Mouse (Mus musculus): ENCODE data around the gene Magoh. TPM values are rescaled to one million over a fixed set of nuclear protein-coding genes. Genes with fewer than 3 reads are reported as not detected.
A peak's percentile ranks its signal among the peaks of the same experiment; 100 is the strongest.

The Magoh gene
- polyA plus RNA-seq, 1 experiment, result 77.1 TPM

- Histone ChIP-seq H3K27ac (replicated peaks; ENCODE audit: low read depth, low read length) (no peak overlapping the region), H3K4me3 (ENCODE audit: insufficient read depth, low read depth, low read length) (no peak overlapping the region), H3K4me1 (ENCODE audit: control insufficient read depth, insufficient read depth, insufficient read length, low read length) (no peaks in the 10 kb centered on the region)
These were observed 25.7 kb upstream of the Magoh start for GRCm38 (mm10) chr4:107853836-107854235.

DNA sequence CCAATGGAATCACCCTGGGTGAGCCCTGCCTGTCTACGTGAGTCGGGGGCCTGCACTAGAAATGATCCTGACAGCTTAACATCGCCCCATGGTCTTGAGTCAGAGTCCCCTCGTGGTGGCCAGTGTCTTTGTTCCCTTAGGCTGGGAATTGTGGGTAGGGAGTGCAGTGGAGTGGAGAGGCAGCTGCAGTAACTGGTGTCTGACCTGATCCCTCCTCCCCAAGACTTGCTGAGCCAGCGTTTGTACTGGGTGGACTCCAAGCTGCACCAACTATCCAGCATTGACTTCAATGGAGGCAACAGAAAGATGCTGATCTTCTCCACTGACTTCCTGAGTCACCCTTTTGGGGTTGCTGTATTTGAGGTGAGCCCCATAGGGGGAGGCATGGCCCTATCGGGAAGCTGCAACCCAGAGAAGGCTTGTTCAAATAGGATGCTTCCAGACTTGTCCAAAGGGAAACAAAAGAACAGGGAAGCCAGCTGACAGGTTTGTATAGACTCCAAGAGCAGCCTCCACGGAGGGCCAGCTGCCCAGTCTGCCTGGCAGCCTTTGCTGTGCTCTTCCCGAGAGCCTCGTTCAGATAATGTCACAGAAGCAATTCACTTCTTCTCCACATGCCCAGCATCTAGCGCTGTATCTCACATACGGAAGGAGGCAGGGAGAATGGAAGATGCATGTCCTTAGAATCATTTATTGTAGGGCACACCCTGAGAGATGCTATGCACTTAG lies 22.4 kb upstream of the Magoh start:
- Histone ChIP-seq H3K4me3 (ENCODE audit: insufficient read depth, low read depth, low read length) (no peak overlapping the region), H3K27ac (replicated peaks; ENCODE audit: low read depth, low read length) (no peak overlapping the region), H3K4me1 (ENCODE audit: control insufficient read depth, insufficient read depth, insufficient read length, low read length) (no peaks in the 10 kb centered on the region)

- no peak overlapping the region for H3K27ac ChIP-seq (replicated peaks; ENCODE audit: low read depth, low read length)
These were observed 20.6 kb upstream of the Magoh start for GRCm38 (mm10) chr4:107858995-107859394.

DNA sequence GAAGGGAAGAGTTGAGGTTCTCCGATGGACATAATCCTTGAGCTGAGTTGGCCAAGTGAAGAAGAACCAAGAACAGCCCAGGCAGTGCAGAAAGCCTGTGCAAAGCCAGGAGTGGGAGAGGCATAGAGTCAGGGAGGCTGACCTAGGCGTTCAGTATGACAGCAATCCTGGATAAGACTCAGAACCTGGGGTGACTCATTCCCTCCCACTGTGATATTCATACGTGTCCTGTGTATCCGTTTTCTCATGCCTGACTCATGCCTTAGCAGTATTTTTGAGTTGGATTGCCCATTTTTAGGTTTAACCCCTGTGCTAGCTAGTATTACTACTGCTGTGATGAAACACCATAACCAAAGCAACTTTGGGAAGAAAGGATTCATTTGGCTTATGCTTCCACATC lies 14.7 kb upstream of the Magoh start:
- no peak overlapping the region for H3K27ac ChIP-seq (replicated peaks; ENCODE audit: low read depth, low read length)
- H3K4me1 ChIP-seq (ENCODE audit: control insufficient read depth, insufficient read depth, insufficient read length, low read length), result no peaks in the 10 kb centered on the region
- H3K4me3 ChIP-seq (ENCODE audit: insufficient read depth, low read depth, low read length), result no peak overlapping the region

More at GRCm38 (mm10) chr4:107858995-107859394, 20.6 kb upstream of the Magoh start:
- H3K4me1 ChIP-seq (ENCODE audit: control insufficient read depth, insufficient read depth, insufficient read length, low read length), result no peaks in the 10 kb centered on the region
- H3K4me3 ChIP-seq (ENCODE audit: insufficient read depth, low read depth, low read length), result no peak overlapping the region

DNA sequence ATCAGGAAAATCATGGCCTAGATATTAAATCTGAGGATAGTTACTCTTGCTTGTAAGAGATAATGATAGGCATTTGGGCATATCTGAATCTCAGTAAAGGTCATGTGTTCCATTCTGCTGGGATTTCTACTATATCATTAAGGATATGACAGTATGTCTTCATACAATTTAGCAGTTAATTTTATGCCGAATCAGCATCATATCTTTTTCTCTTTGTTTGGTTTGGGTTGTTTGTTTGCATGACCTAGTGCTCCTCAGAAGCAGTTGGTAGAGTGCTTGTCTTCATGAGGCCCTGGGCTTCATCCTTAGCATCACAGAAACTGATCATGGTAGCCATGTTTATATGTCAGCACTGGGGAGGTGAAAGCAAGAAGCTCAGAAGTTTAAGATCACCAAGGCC lies 2.1 kb downstream of the Magoh start:
- no peak overlapping the region for H3K27ac ChIP-seq (replicated peaks; ENCODE audit: low read depth, low read length)

GRCm38 (mm10) chr4:107886371-107886770 lies 6.8 kb downstream of the Magoh start:
- no peak overlapping the region for H3K27ac ChIP-seq (replicated peaks; ENCODE audit: low read depth, low read length)
- H3K4me3 ChIP-seq (ENCODE audit: insufficient read depth, low read depth, low read length), result no peak overlapping the region
- H3K4me1 ChIP-seq (ENCODE audit: control insufficient read depth, insufficient read depth, insufficient read length, low read length), result no peaks in the 10 kb centered on the region

More for the DNA sequence above, 2.1 kb downstream of the Magoh start:
- Histone ChIP-seq H3K4me3 (ENCODE audit: insufficient read depth, low read depth, low read length) (no peak overlapping the region), H3K4me1 (ENCODE audit: control insufficient read depth, insufficient read depth, insufficient read length, low read length) (peaks cover 2% of the 10 kb centered on the region; the same call in 1 of the 2 replicates)

GRCm38 (mm10) chr4:107889385-107889730 lies 9.8 kb downstream of the Magoh start:
- peak overlapping the region; percentile 70 for H3K27ac ChIP-seq (replicated peaks; ENCODE audit: low read depth, low read length)
- peak overlapping the region; percentile 81 for H3K4me3 ChIP-seq (ENCODE audit: insufficient read depth, low read depth, low read length)
- H3K4me1 ChIP-seq (ENCODE audit: control insufficient read depth, insufficient read depth, insufficient read length, low read length), result no peaks in the 10 kb centered on the region

GRCm38 (mm10) chr4:107889731-107890432 lies 10.3 kb downstream of the Magoh start, which contains the start of gene 0610037L13Rik:
Gene 0610037L13Rik (plus strand): TSS chr4:107889813.
- Histone ChIP-seq H3K4me1 (ENCODE audit: control insufficient read depth, insufficient read depth, insufficient read length, low read length) (no peaks in the 10 kb centered on the region), H3K27ac (replicated peaks; ENCODE audit: low read depth, low read length) (peak within 1 kb of the TSS; percentile 89), H3K4me3 (ENCODE audit: insufficient read depth, low read depth, low read length) (peak within 1 kb of the TSS; percentile 81)

- Histone ChIP-seq H3K4me1 (ENCODE audit: control insufficient read depth, insufficient read depth, insufficient read length, low read length) (no peaks in the 10 kb centered on the region), H3K4me3 (ENCODE audit: insufficient read depth, low read depth, low read length) (no peak overlapping the region), H3K27ac (replicated peaks; ENCODE audit: low read depth, low read length) (no peak overlapping the region)
These were observed 13.1 kb downstream of the Magoh start for GRCm38 (mm10) chr4:107892663-107893062.

GRCm38 (mm10) chr4:107899211-107899927 lies 19.8 kb downstream of the Magoh start:
- H3K4me1 ChIP-seq (ENCODE audit: control insufficient read depth, insufficient read depth, insufficient read length, low read length), result no peaks in the 10 kb centered on the region
- H3K27ac ChIP-seq (replicated peaks; ENCODE audit: low read depth, low read length), result no peak overlapping the region; the same call in 1 of the 2 replicates
- H3K4me3 ChIP-seq (ENCODE audit: insufficient read depth, low read depth, low read length), result no peak overlapping the region

- no peak overlapping the region for H3K4me3 ChIP-seq (ENCODE audit: insufficient read depth, low read depth, low read length)
- peak overlapping the region; percentile 33; the same call in 1 of the 2 replicates for H3K27ac ChIP-seq (replicated peaks; ENCODE audit: low read depth, low read length)
- H3K4me1 ChIP-seq (ENCODE audit: control insufficient read depth, insufficient read depth, insufficient read length, low read length), result no peaks in the 10 kb centered on the region
These were observed 20.7 kb downstream of the Magoh start for GRCm38 (mm10) chr4:107900206-107900605.

- Histone ChIP-seq H3K4me1 (ENCODE audit: control insufficient read depth, insufficient read depth, insufficient read length, low read length) (no peaks in the 10 kb centered on the region), H3K4me3 (ENCODE audit: insufficient read depth, low read depth, low read length) (no peak overlapping the region), H3K27ac (replicated peaks; ENCODE audit: low read depth, low read length) (no peak overlapping the region)
These were observed 24.7 kb downstream of the Magoh start for GRCm38 (mm10) chr4:107904252-107904651.

- H3K4me3 ChIP-seq (ENCODE audit: insufficient read depth, low read depth, low read length), result no peak overlapping the region
- no peaks in the 10 kb centered on the region for H3K4me1 ChIP-seq (ENCODE audit: control insufficient read depth, insufficient read depth, insufficient read length, low read length)
- no peak overlapping the region for H3K27ac ChIP-seq (replicated peaks; ENCODE audit: low read depth, low read length)
These were observed 27.0 kb downstream of the Magoh start for GRCm38 (mm10) chr4:107906561-107906960.

DNA sequence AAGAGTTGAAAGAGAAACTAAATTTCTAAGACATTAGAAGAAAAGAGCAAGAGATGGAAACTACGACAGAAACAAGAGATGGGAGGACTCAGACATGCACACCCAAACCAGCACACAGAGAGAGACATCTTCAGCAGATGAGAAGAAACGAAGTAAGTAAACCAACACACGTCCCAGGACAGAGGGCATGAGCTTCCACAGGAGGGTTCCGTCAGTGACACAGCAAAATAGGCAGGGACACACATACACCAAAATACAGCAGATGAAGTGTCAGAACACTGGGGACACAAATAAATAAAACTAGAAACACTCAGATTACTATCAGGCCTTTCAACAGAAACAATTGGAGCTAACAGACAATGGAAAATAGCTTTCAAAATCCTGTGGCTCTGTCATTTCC lies 30.5 kb downstream of the Magoh start:
- no peaks in the 10 kb centered on the region for H3K4me1 ChIP-seq (ENCODE audit: control insufficient read depth, insufficient read depth, insufficient read length, low read length)
- no peak overlapping the region; the same call in 1 of the 2 replicates for H3K27ac ChIP-seq (replicated peaks; ENCODE audit: low read depth, low read length)
- H3K4me3 ChIP-seq (ENCODE audit: insufficient read depth, low read depth, low read length), result no peak overlapping the region

GRCm38 (mm10) chr4:107920336-107920735 lies 40.8 kb downstream of the Magoh start:
- H3K4me1 ChIP-seq (ENCODE audit: control insufficient read depth, insufficient read depth, insufficient read length, low read length), result peaks cover 8% of the 10 kb centered on the region; the same call in 1 of the 2 replicates
- no peak overlapping the region for H3K4me3 ChIP-seq (ENCODE audit: insufficient read depth, low read depth, low read length)
- peak overlapping the region; percentile 100 for H3K27ac ChIP-seq (replicated peaks; ENCODE audit: low read depth, low read length)
